Mouse (Mus musculus): Measurements from ENCODE around the gene Tspan4.

- TF ChIP-seq HCFC1 (IDR thresholded peaks at IDR 0.05; ENCODE audit: borderline replicate concordance, insufficient read depth, low read length) = no peak
- no peak for TF ChIP-seq ZC3H11A (IDR thresholded peaks at IDR 0.05; ENCODE audit: borderline replicate concordance, low read depth, low read length)
Observed at GRCm38 (mm10) chr7:141487141-141487540, 12.1 kb downstream of the Tspan4 start.
